Comparison of ENCODE assay signal across 10 mouse cellular contexts in genomic region chr3:131919476-131919875, GRCm38 (mm10).
DNase-seq lines count a peak whose midpoint lies in the region; ATAC-seq and TF ChIP-seq lines count a peak whose summit lies in the region.
"Had no signal": no experiment of that assay in that cellular context is flagged by ENCODE, and none has a peak within 500 bp of the region (broad histone marks: within the 10 kb centered on the region; RNA-seq: fewer than 3 reads in every experiment).

No protein-coding gene starts in this region.

- H3K4me2 ChIP-seq in hindbrain, postnatal 0 days (ENCODE audit: low read depth, low read length) = peak overlapping the region; percentile 16; the same call in 1 of the 2 replicates
- no peak overlapping the region for H3K4me2 ChIP-seq in hindbrain, embryonic 11.5 days (replicated peaks; ENCODE audit: low read depth, low read length)
- no peak overlapping the region for H3K4me2 ChIP-seq in embryonic facial prominence, embryonic 14.5 days (ENCODE audit: low read depth, low read length)
- H3K4me2 ChIP-seq: embryonic facial prominence, embryonic 12.5 days; liver, embryonic 13.5 days had no signal

- ATAC-seq in hindbrain, postnatal 0 days = peak; percentile 89
- no peak for ATAC-seq in hindbrain, embryonic 11.5 days (ENCODE audit: low FRiP score)
- 0 out of 2 replicates have a peak, but pooled peaks have one; percentile 12 for ATAC-seq in embryonic facial prominence, embryonic 14.5 days (ENCODE audit: low read depth)

- no peaks in the 10 kb centered on the region for H3K4me1 ChIP-seq in hindbrain, postnatal 0 days (ENCODE audit: insufficient read depth, low read length)
- H3K4me1 ChIP-seq in hindbrain, embryonic 11.5 days (replicated peaks; ENCODE audit: control insufficient read depth, insufficient read depth, low read length) = no peaks in the 10 kb centered on the region
- H3K4me1 ChIP-seq in embryonic facial prominence, embryonic 14.5 days (ENCODE audit: control insufficient read depth, insufficient read depth, low read length) = no peaks in the 10 kb centered on the region
- H3K4me1 ChIP-seq: embryonic facial prominence, embryonic 12.5 days; liver, embryonic 13.5 days had no signal

- peak; percentile 66 for DNase-seq in hindbrain, postnatal 0 days (ENCODE audit: low spot score)
- no peak for DNase-seq in hindbrain, embryonic 11.5 days (ENCODE audit: low spot score)
- peak; percentile 57 for DNase-seq in embryonic facial prominence, embryonic 14.5 days (ENCODE audit: low spot score)
- DNase-seq in layer of hippocampus, postnatal 10 days (ENCODE audit: low spot score in 2 of 2) = peak; percentile 74 to 76
- peak; percentile 10 for DNase-seq in ovary, postnatal 36 days (ENCODE audit: low spot score)
- no peak for DNase-seq in B cell, adult 2 months
- no peak for DNase-seq in testis, postnatal 10 days (ENCODE audit: low spot score)
- no peak for DNase-seq in thymus, adult 18-20 months
- DNase-seq: liver, embryonic 13.5 days had no signal

- H3K27me3 ChIP-seq in hindbrain, postnatal 0 days (ENCODE audit: insufficient read depth, low read length) = no peaks in the 10 kb centered on the region
- no peaks in the 10 kb centered on the region for H3K27me3 ChIP-seq in hindbrain, embryonic 11.5 days (ENCODE audit: control insufficient read depth, insufficient read depth, low read length)
- H3K27me3 ChIP-seq in embryonic facial prominence, embryonic 14.5 days (replicated peaks; ENCODE audit: control insufficient read depth, insufficient read depth, low read length) = no peaks in the 10 kb centered on the region
- H3K27me3 ChIP-seq: embryonic facial prominence, embryonic 12.5 days; liver, embryonic 13.5 days had no signal

- 55% methylated on average over 12 of the region's 12 CpGs for WGBS in hindbrain, postnatal 0 days
- 77% methylated on average over 12 of the region's 12 CpGs for WGBS in hindbrain, embryonic 11.5 days
- WGBS in embryonic facial prominence, embryonic 14.5 days = 64% methylated on average over 12 of the region's 12 CpGs

- no peak for TF ChIP-seq CTCF in hindbrain, postnatal 0 days (IDR thresholded peaks at IDR 0.05; ENCODE audit: low read depth)

- no peak overlapping the region for H3K9ac ChIP-seq in hindbrain, postnatal 0 days (replicated peaks; ENCODE audit: low read length)
- H3K9ac ChIP-seq in hindbrain, embryonic 11.5 days (ENCODE audit: low read depth, low read length) = no peak overlapping the region
- no peak overlapping the region for H3K9ac ChIP-seq in embryonic facial prominence, embryonic 14.5 days (ENCODE audit: low read depth, low read length)
- H3K9ac ChIP-seq: embryonic facial prominence, embryonic 12.5 days; liver, embryonic 13.5 days had no signal

- no peak overlapping the region for H3K4me3 ChIP-seq in hindbrain, postnatal 0 days (ENCODE audit: low read length)
- H3K4me3 ChIP-seq in hindbrain, embryonic 11.5 days (ENCODE audit: low read depth, low read length) = no peak overlapping the region
- H3K4me3 ChIP-seq in embryonic facial prominence, embryonic 14.5 days (ENCODE audit: low read depth, low read length) = no peak overlapping the region
- H3K4me3 ChIP-seq: embryonic facial prominence, embryonic 12.5 days; liver, embryonic 13.5 days had no signal

- H3K27ac ChIP-seq in hindbrain, postnatal 0 days = no peak overlapping the region
- H3K27ac ChIP-seq in hindbrain, embryonic 11.5 days (ENCODE audit: low read depth, low read length) = no peak overlapping the region
- H3K27ac ChIP-seq in embryonic facial prominence, embryonic 14.5 days (replicated peaks; ENCODE audit: low read depth, low read length) = no peak overlapping the region
- H3K27ac ChIP-seq: embryonic facial prominence, embryonic 12.5 days; liver, embryonic 13.5 days had no signal

- H3K36me3 ChIP-seq in hindbrain, postnatal 0 days (ENCODE audit: insufficient read depth, low read length) = no peaks in the 10 kb centered on the region
- H3K36me3 ChIP-seq in hindbrain, embryonic 11.5 days (ENCODE audit: control insufficient read depth, insufficient read depth, low read length) = no peaks in the 10 kb centered on the region
- no peaks in the 10 kb centered on the region for H3K36me3 ChIP-seq in embryonic facial prominence, embryonic 14.5 days (ENCODE audit: control insufficient read depth, insufficient read depth, low read length)
- H3K36me3 ChIP-seq: embryonic facial prominence, embryonic 12.5 days; liver, embryonic 13.5 days had no signal

- H3K9me3 ChIP-seq in hindbrain, postnatal 0 days (ENCODE audit: low read length) = no peaks in the 10 kb centered on the region
- H3K9me3 ChIP-seq in hindbrain, embryonic 11.5 days (ENCODE audit: control insufficient read depth, low read length) = no peaks in the 10 kb centered on the region
- H3K9me3 ChIP-seq in embryonic facial prominence, embryonic 14.5 days (ENCODE audit: control insufficient read depth, low read length) = 0 out of 2 replicates have a peak, but pooled peaks cover 4% of the 10 kb centered on the region
- H3K9me3 ChIP-seq: embryonic facial prominence, embryonic 12.5 days; liver, embryonic 13.5 days had no signal

Comparison
In these comparisons a context has a peak if more than half of its experiments do, and no peak if none do; other contexts are left out.
1. DNase-seq: peak in hindbrain, postnatal 0 days (single experiment), embryonic facial prominence, embryonic 14.5 days (single experiment), layer of hippocampus, postnatal 10 days (2 of 2) and ovary, postnatal 36 days (single experiment); none in hindbrain, embryonic 11.5 days (single experiment), B cell, adult 2 months (0 of 2), testis, postnatal 10 days (single experiment) and thymus, adult 18-20 months (0 of 2).